In genomic region chr8:70896316-70897020, GRCm38 (mm10) we compare ENCODE assay signal across 8 mouse cellular contexts. TPM values are rescaled to one million over a fixed set of nuclear protein-coding genes. Genes with fewer than 3 reads are reported as not detected.
A peak's percentile ranks its signal among the peaks of the same experiment; 100 is the strongest.
DNase-seq lines count a peak whose midpoint lies in the region; ATAC-seq lines count a peak whose summit lies in the region.

No protein-coding gene starts in this region.

- peaks cover 36% of the 10 kb centered on the region for H3K4me1 ChIP-seq in limb, embryonic 12.5 days (replicated peaks)
- peaks cover 21% of the 10 kb centered on the region for H3K4me1 ChIP-seq in stomach, embryonic 16.5 days (ENCODE audit: control insufficient read depth, insufficient read depth, low read length)

- H3K36me3 ChIP-seq in limb, embryonic 12.5 days, result peaks cover 32% of the 10 kb centered on the region
- H3K36me3 ChIP-seq in stomach, embryonic 16.5 days (ENCODE audit: control insufficient read depth, insufficient read depth, low read length), result peaks cover 17% of the 10 kb centered on the region; the same call in 1 of the 2 replicates

- no peaks in the 10 kb centered on the region for H3K9me3 ChIP-seq in limb, embryonic 12.5 days
- no peaks in the 10 kb centered on the region for H3K9me3 ChIP-seq in stomach, embryonic 16.5 days (replicated peaks; ENCODE audit: control insufficient read depth, low read length)

- peak overlapping the region; percentile 66; the same call in 1 of the 2 replicates for H3K27ac ChIP-seq in limb, embryonic 12.5 days
- peak overlapping the region; percentile 75 for H3K27ac ChIP-seq in stomach, embryonic 16.5 days (ENCODE audit: low read length)

- ATAC-seq in limb, embryonic 12.5 days (ENCODE audit: insufficient number of reproducible peaks, insufficient read depth, low FRiP score, low TSS enrichment, low read depth), result no peak
- no peak for ATAC-seq in stomach, embryonic 16.5 days (ENCODE audit: insufficient read depth, low FRiP score)

- H3K4me2 ChIP-seq in limb, embryonic 12.5 days, result peak overlapping the region; percentile 98
- peak overlapping the region; percentile 79 for H3K4me2 ChIP-seq in stomach, embryonic 16.5 days (ENCODE audit: low read depth, low read length)

- H3K27me3 ChIP-seq in limb, embryonic 12.5 days, result peaks cover 37% of the 10 kb centered on the region
- peaks cover 21% of the 10 kb centered on the region for H3K27me3 ChIP-seq in stomach, embryonic 16.5 days (ENCODE audit: control insufficient read depth, insufficient read depth, low read length)

- DNase-seq in cerebellum, adult 9-11 months, result peak; percentile 63
- DNase-seq in cerebellum, adult 9-10 months, result no peak
- DNase-seq in thymus, postnatal 0 days (ENCODE audit: low spot score), result peak; percentile 13
- DNase-seq in thymus, postnatal 10 days (ENCODE audit: low spot score in 2 of 2), result no peak
- DNase-seq in ovary, adult 18-20 months (ENCODE audit: low spot score), result no peak
- DNase-seq in kidney, postnatal 25 days, result no peak

- 4% methylated on average over 25 of the region's 25 CpGs for WGBS in limb, embryonic 12.5 days
- 2% methylated on average over 25 of the region's 25 CpGs for WGBS in stomach, embryonic 16.5 days

- H3K9ac ChIP-seq in limb, embryonic 12.5 days (replicated peaks), result peak overlapping the region; percentile 90
- H3K9ac ChIP-seq in stomach, embryonic 16.5 days (ENCODE audit: low read length), result peak overlapping the region; percentile 97

- H3K4me3 ChIP-seq in limb, embryonic 12.5 days (replicated peaks), result peak overlapping the region; percentile 85
- H3K4me3 ChIP-seq in stomach, embryonic 16.5 days (replicated peaks; ENCODE audit: low read length), result peak overlapping the region; percentile 86

RNA-seq across cellular contexts. Expression of gene Rpl18a, which starts 0.7 kb away (rescaled TPM):
- polyA plus RNA-seq in thymus, postnatal 0 days (2015; fragmentation: Nextera tagmentation; extraction: Ambion mirVana), result 6,882 and 7,160 TPM in 2 replicates
- polyA plus RNA-seq in limb, embryonic 12.5 days (2016; fragmentation: Nextera tagmentation; extraction: Ambion mirVana), result 3,693 and 3,808 TPM in 2 replicates
- 3,565 and 3,656 TPM in 2 replicates for polyA plus RNA-seq in stomach, embryonic 16.5 days (2015; fragmentation: Nextera tagmentation; extraction: Ambion mirVana)

RNA-seq across cellular contexts. Expression of gene Slc5a5, which starts 3.9 kb away (rescaled TPM):
- 0.49 and 1.6 TPM in 2 replicates for polyA plus RNA-seq in thymus, postnatal 0 days (2015; fragmentation: Nextera tagmentation; extraction: Ambion mirVana)
- polyA plus RNA-seq in limb, embryonic 12.5 days (2016; fragmentation: Nextera tagmentation; extraction: Ambion mirVana), result 0.15 and 0.29 TPM in 2 replicates
- polyA plus RNA-seq in stomach, embryonic 16.5 days (2015; fragmentation: Nextera tagmentation; extraction: Ambion mirVana), result 8.2 and 13.8 TPM in 2 replicates

RNA-seq across cellular contexts. Expression of gene Map1s, which starts 9.3 kb away (rescaled TPM):
- 45.0 and 45.3 TPM in 2 replicates for polyA plus RNA-seq in thymus, postnatal 0 days (2015; fragmentation: Nextera tagmentation; extraction: Ambion mirVana)
- polyA plus RNA-seq in limb, embryonic 12.5 days (2016; fragmentation: Nextera tagmentation; extraction: Ambion mirVana), result 54.0 and 57.7 TPM in 2 replicates
- 39.8 and 41.4 TPM in 2 replicates for polyA plus RNA-seq in stomach, embryonic 16.5 days (2015; fragmentation: Nextera tagmentation; extraction: Ambion mirVana)

RNA-seq across cellular contexts. Expression of gene Ccdc124, which starts 22.7 kb away (rescaled TPM):
- polyA plus RNA-seq in thymus, postnatal 0 days (2015; fragmentation: Nextera tagmentation; extraction: Ambion mirVana), result 93.8 and 98.6 TPM in 2 replicates
- 119 and 127 TPM in 2 replicates for polyA plus RNA-seq in limb, embryonic 12.5 days (2016; fragmentation: Nextera tagmentation; extraction: Ambion mirVana)
- polyA plus RNA-seq in stomach, embryonic 16.5 days (2015; fragmentation: Nextera tagmentation; extraction: Ambion mirVana), result 85.6 and 89.6 TPM in 2 replicates

RNA-seq across cellular contexts. Expression of gene Kcnn1, which starts 33.4 kb away (rescaled TPM):
- 0.36 and 0.85 TPM in 2 replicates for polyA plus RNA-seq in thymus, postnatal 0 days (2015; fragmentation: Nextera tagmentation; extraction: Ambion mirVana)
- polyA plus RNA-seq in limb, embryonic 12.5 days (2016; fragmentation: Nextera tagmentation; extraction: Ambion mirVana), result 4.3 and 6.0 TPM in 2 replicates
- 1.4 TPM in 2 replicates for polyA plus RNA-seq in stomach, embryonic 16.5 days (2015; fragmentation: Nextera tagmentation; extraction: Ambion mirVana)

Comparison
In these comparisons a context has a peak if more than half of its experiments do, and no peak if none do; other contexts are left out.
1. DNase-seq: peak in cerebellum, adult 9-11 months (single experiment) and thymus, postnatal 0 days (single experiment); none in cerebellum, adult 9-10 months (single experiment), thymus, postnatal 10 days (0 of 2), ovary, adult 18-20 months (single experiment) and kidney, postnatal 25 days (0 of 2).